Mouse (Mus musculus): ENCODE results near the gene Ston2.

DNA sequence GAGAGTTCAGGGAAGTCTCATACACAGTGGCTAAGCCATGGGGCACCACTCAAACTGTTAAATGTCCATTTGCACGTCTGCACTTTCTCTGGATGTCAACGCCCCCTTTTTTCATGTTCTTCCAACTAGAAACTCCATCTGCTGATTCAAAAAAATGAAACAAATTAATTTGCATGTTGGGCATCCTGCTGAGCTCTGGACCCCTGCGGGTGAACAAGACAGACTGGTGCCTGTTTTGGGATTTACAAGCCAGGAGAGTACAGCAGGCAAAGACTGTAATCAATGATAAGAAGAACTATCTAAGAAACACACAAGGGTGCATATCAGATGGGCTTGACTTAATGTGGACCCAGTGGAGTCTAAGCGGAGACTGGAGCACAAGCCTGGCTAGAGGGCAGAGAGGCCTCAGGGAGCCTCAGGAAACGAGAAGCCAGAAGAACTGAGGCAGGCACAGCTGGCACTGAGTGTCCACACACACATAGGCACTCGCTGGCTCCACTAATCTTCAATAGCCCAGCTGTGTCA is 12.7 kb upstream of the Ston2 start:
- TF ChIP-seq REST (IDR thresholded peaks at IDR 0.05; ENCODE audit: insufficient read depth, insufficient read length) (no peak), E2F4 (IDR thresholded peaks at IDR 0.05; ENCODE audit: insufficient read depth) (no peak), CEBPB (IDR thresholded peaks at IDR 0.05; ENCODE audit: insufficient read depth, poor library complexity, severe bottlenecking) (no peak), POLR2A (IDR thresholded peaks at IDR 0.05; ENCODE audit: insufficient read length, low read depth) (no peak), USF1 (IDR thresholded peaks at IDR 0.05; ENCODE audit: low read depth) (no peak), SRF (IDR thresholded peaks at IDR 0.05; ENCODE audit: control insufficient read depth, insufficient read length, low read depth) (no peak), TCF12 (IDR thresholded peaks at IDR 0.05; ENCODE audit: insufficient read depth, poor library complexity, severe bottlenecking) (no peak), POLR2AphosphoS2 (IDR thresholded peaks at IDR 0.05; ENCODE audit: insufficient read length, low read depth) (no peak), MAX (IDR thresholded peaks at IDR 0.05; ENCODE audit: low read depth) (no peak), TCF3 (IDR thresholded peaks at IDR 0.05; ENCODE audit: insufficient read length, low read depth) (no peak), MYOG (IDR thresholded peaks at IDR 0.05; ENCODE audit: control insufficient read depth in 1 of 3, insufficient read depth in 1 of 3, insufficient read length in 2 of 3, low read depth in 2 of 3) (no peak), MYOD1 (IDR thresholded peaks at IDR 0.05; ENCODE audit: control insufficient read depth in 1 of 3, insufficient read length in 2 of 3, low read depth in 2 of 3) (no peak)
